Mouse (Mus musculus) thymus, postnatal 36 days (tissue): ENCODE measurements around the gene Rcor2.

Experiments used
- DNase-seq, 2 experiments: peaks; one replicate each; pipeline ENCODE4 v3.0.0; 2022; ENCODE audit warnings: mixed read lengths in 2 of 2

Rcor2 gene

GRCm38 (mm10) chr19:7267091-7267741, at the start of gene Rcor2:
Gene Rcor2, plus strand, starts transcription at chr19:7267325.
- DNase-seq = peak; percentile 55 to 71

- DNase-seq = no peak
Observed at GRCm38 (mm10) chr19:7217926-7218267, 49.2 kb upstream of the Rcor2 start.

GRCm38 (mm10) chr19:7218753-7219152, 48.4 kb upstream of the Rcor2 start:
- no peak for DNase-seq

DNA sequence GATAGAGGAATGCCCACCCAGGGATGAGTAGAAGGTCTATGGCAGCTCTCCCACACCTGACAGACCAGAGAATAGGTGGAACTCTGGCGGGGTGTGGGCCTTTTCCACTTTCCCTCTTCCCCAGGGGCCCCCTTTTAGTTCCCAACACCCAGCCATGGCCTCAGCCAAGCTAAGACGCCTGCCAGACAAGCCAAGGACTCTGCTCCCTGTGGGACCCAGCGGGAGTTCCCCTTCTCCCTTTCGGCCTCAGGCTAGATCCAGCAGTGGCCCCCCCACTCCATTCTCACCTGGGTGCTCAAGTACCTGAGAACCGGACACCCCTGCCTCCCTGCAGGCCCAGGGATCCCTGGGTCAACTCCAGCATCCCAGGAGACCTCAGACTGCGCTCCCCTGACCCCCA, 44.9 kb upstream of the Rcor2 start:
- no peak for DNase-seq

DNA sequence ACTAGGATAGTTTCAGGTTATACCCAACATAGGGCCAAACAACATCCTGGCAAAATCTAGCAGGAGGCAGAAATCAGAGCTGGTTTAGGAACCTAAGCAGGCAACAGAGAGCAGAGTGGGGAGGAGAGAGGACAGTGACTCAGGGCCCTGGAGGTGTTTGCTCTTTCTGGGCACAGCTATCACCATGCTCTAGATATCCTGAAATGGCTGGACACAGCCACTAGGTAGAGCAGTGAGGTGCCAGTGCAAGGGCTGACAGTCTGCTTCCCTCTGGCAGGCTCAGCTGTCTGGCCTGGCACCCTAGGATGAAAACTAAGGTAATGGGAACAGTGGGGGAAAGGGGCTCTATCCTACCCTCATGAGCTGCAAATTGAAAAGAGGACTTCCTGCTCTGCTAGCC, 43.6 kb upstream of the Rcor2 start:
- no peak for DNase-seq

DNA sequence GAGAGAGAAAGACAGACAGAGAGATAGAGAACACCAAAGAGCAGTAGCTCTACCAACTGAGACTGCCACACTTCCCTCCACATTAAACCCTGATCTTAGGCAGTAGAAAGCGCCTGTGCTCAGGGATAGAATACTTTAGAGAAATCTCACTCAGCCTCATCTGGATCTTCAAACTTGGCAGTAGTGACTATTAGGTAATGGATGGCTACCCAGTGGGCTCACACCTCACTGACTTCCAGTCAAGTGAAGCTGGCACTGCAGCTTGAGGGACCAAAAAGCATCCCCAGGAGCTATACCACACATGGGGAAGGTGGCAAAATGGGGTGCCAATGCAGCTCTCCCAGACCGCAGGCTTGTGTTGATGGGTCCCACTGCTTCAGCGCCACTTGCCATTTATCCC, 42.9 kb upstream of the Rcor2 start:
- no peak for DNase-seq

GRCm38 (mm10) chr19:7225096-7225690, 41.9 kb upstream of the Rcor2 start:
- DNase-seq = no peak

DNA sequence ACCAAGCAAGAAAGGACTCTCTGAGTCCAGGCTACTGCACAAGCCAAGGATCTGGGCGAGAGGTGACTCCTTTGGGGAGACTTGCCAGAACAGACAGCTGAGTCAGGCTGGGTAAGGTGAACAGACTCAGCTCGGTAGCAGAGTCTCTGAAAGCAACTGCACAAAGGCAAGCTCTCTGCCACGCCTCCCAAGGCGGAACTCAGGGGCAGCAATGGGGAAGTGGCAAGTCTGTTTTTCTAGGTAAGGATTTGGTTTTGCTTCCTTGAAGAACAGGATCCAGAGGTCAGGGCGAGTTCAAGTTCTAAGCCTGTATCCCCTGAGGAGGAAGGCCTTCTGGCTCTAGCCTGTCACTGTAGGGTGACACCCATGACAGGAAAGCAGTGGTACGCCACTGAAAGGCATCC, 40.6 kb upstream of the Rcor2 start:
- no peak for DNase-seq

- peak; percentile 75 to 79 for DNase-seq
Observed at GRCm38 (mm10) chr19:7234537-7235221, 32.4 kb upstream of the Rcor2 start.

- DNase-seq = no peak
Observed at GRCm38 (mm10) chr19:7235461-7235860, 31.7 kb upstream of the Rcor2 start.

DNA sequence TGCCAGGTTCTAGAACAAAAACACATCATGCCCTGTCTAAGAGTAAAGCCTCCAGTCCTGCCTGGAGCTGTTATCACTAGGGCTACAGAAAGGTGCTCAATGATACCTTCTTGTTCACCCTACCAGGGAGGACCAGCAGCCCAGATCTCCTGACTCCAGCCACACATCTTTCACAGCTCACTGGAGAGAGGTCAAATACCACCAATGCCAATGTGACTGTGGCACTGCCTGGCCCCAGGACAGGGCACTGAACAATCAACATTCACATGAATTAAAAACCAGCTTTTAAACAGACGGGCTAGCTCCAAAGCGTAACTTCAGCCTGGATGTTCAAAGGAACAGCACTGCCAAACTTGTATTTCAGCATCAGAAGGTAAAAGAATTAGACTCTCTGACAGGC, 31.1 kb upstream of the Rcor2 start:
- no peak for DNase-seq

DNA sequence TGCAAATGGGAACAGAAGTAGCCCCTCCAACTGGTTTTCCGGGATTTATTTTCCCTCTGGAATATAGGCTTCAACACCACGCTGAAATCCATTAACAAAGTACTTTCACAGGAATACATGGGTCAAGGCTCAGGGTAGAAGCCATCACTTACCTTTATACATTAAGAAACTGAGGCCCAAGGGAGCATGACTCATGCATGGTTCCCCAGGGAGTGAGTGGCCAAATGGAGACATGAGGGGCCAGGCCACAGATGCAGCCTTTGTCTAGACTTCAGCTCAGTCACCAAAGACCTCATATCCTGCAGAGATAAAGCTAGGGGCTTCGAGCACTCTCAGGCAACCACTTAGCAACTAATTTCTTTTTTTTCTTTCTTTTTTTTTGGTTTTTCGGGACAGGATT, 30.4 kb upstream of the Rcor2 start:
- no peak for DNase-seq

DNA sequence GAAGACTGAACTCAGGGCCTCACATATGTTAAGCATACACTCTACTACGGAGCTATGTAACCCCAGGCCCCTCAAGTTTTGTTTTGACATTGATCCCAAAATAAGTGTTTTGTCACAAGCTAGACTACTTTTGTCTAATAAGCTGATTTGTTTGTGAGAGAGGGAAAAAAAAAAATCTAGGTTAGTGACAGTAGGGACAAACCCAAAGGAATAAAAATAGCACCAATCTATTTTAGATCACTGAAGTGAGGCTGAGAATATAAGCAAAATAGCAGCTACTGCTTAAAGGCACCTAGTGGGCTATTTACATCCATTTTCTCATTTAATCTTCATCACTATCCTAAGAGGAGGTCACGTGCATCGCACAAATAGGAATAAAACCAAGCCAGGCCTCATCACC, 27.6 kb upstream of the Rcor2 start:
- DNase-seq = no peak

DNA sequence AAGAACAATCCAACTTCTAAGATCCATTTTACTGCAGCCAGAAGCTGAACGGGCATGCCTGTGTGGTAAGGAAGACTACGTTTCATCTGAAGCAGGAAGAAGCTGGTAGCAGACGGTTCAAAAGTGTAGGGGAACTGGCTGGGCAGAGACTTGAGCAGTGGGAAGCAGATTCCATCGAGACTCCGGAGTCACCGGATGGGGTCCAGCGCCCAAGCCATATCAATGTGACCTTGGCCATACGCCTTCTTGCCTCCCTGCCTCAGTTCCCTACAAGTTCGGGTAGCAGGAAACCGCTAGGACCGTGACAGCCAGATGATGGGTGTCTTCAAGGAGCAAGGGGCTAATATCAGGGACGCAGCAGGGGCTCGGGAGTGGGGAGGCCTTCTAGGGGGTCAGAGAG, 26.8 kb upstream of the Rcor2 start:
- peak in 1 of 2 experiments; percentile 29 for DNase-seq

- peak; percentile 91 to 95 for DNase-seq
Observed at GRCm38 (mm10) chr19:7240782-7241690, 26.1 kb upstream of the Rcor2 start, which contains the start of gene Naa40. Gene Naa40, minus strand, starts transcription at chr19:7241183.

DNA sequence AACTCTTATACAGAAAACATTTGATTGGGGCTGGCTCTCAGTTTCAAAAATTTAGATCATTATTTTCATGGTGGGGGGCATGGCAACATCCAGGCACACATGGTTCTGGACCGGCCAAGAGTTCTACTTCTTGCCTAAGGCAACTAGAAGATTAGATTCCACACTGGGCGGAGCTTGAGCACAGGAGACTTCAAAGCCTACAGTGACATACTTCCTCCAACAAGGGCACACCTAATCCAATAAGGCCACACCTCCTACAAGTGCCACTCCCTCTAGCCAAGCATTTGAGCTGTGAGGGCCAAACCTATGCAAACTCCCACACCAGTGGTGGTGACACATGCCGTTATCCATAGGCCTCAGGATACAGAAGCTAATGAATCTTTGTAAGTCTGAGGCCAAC, 21.1 kb upstream of the Rcor2 start:
- DNase-seq = no peak

- DNase-seq = no peak
Observed at GRCm38 (mm10) chr19:7257881-7258280, 9.2 kb upstream of the Rcor2 start.

- no peak for DNase-seq
Observed at GRCm38 (mm10) chr19:7261476-7261875, 5.6 kb upstream of the Rcor2 start.

DNA sequence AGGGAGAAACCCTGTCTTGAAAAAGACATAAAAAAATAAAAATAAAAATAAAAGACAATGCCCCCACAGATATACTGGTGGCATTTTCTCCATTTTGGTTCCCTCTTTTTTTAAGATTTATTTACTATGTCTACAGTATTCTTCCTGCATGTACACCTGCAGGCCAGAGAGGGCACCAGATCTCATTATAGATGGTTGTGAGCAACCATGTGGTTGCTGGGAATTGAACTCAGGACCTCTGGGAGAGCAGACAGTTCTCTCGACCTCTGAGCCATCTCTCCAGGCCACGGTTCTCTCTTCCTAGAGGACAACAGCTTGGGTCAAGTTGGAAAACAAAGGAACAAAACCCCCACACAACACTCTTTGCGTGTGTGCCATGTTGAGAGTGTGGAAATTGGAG, 5.2 kb upstream of the Rcor2 start:
- no peak for DNase-seq

DNA sequence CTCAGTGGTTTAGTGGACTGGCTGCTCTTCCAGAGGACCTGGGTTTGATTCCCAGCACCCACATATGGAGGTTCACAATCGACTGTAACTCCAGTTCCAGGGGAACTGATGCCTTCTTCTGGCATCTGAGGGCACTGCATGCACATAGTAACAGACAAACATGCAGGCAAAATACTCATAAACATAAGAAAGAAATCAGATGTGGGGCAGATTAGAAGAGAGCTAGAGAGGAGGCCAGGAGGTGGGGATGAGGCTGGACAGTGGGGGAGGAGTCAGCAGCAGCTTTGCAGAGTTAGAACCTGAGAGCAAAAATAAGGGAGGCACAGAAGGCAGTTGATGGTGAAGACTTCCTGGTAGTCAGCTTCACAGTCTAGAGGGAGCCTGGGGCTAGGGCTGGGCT, 4.5 kb upstream of the Rcor2 start:
- DNase-seq = no peak

DNA sequence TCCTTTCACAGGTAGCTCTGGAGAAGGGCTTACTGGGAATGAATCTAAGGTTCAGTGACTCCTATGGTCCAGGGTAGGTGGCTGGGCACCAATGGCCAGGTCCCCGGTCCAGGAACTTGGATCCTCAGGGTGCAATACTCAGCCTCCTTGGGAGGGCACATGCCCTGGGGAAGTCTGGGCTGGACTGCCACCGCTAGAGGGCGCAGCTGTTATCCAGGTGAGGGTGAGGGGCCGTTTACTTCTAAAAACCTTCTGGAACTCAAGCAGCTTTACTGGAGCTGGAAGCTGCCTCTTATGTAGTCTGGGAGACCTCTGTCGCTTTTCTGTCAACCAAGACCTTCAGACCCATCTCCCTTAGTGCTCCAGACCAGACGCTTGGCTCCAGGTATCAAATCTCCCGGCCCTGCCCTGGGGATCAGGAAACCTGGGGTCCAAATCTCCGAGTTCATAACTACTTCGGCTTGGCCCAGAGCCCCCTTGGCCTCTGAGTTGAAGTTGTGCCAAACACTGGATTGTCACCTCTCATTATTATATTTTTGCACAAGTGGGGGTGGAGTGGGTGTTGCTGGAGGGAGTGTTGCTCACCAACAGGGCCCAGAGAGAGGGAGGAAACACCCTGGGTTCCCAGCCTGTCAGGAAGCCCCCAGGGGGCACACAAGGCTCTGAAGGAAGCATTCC, 2.9 kb upstream of the Rcor2 start:
- peak; percentile 80 to 83 for DNase-seq

DNA sequence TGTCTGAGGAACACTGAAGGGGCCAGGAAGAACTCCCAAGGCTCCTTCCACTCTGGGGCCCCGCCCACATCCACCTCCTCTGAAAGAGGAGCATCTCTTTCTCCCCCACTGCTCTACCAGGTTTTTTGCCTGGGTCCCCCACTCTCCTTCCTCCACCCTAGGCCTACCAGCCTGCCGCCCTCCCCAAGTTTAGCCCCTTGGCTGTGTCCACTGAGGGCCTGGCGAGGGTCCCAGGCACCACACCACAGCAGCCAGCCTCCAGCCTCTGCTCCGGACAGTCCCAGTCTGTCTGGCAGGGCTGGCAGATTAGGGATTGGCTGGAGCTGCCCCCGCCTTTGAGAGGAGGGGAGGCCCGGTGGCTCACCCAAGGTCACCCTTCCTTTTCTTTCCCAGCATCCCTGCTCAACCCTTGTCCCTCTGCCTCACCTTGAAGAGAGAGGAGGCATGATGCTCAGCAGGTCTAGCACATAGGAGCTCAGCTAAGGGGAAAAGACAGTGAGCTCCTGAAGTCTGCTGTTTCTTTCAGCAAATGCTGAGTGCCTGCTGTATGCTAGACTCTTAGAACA, 2.3 kb upstream of the Rcor2 start:
- peak in 1 of 2 experiments; percentile 28 for DNase-seq
